Mouse (Mus musculus): ENCODE measurements around the gene Rora. TPM values are rescaled to one million over a fixed set of nuclear protein-coding genes. Genes with fewer than 3 reads are reported as not detected.

Rora gene
- polyA plus RNA-seq, 1 experiment from 2014 or later: 6.5 TPM

DNA sequence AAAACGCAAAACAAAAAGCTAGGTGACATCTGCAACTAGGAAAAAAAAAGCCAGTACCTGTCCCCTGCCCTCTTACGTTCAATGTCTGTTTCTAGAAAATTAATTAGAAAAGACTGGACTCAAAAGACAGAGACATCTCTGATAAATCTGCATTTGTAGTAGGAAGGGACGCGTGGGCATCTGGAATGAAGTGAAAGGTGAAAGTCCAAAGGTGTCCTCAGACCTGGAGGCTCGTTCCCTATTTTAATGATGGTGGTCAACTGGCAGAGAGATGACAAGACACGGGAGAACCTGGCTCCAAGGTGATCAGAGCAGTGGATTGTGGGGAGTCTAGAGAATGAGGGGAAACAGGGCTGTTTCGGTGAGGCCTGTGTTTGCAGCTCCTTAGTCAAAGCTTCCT is 674.0 kb downstream of the Rora start:
- 86% methylated on average over 7 of the region's 7 CpGs for WGBS (ENCODE audit: insufficient replicate concordance)
- no peak overlapping the region for H3K4me2 ChIP-seq
- H3K9me3 ChIP-seq (replicated peaks; ENCODE audit: control insufficient read depth, low read length): no peaks in the 10 kb centered on the region
- no peak overlapping the region for H3K4me3 ChIP-seq (ENCODE audit: low read depth, low read length)
- H3K27me3 ChIP-seq (ENCODE audit: control insufficient read depth, insufficient read depth, low read length): no peaks in the 10 kb centered on the region
- no peaks in the 10 kb centered on the region for H3K36me3 ChIP-seq (ENCODE audit: control insufficient read depth, insufficient read depth, low read length)
- H3K9ac ChIP-seq (ENCODE audit: low read depth, low read length): no peak overlapping the region
- peaks cover 18% of the 10 kb centered on the region for H3K4me1 ChIP-seq (ENCODE audit: control insufficient read depth, insufficient read depth, low read length)
- no peak overlapping the region for H3K27ac ChIP-seq (ENCODE audit: low read depth, low read length)
- ATAC-seq (replicated peaks; ENCODE audit: insufficient number of reproducible peaks, low FRiP score, low TSS enrichment): no peak

DNA sequence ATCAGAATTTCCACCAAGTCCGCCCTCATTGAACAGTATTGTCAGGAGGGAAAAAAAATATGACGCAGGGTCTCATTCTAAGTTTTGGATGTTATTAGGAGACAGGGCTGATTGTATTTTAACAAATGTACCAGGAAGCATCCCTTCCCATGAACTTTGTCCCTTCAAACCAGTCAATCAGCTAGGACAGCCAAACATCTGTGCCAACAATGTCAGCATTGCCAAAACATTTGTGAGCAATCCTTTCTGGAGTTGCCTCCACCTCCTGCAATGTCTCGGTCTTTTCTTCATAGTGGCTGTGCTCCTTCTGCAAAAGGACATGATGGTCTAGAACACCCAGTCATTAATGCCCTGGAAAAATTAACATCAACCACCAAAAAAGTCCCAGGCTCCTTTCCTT is 678.2 kb downstream of the Rora start:
- no peaks in the 10 kb centered on the region for H3K36me3 ChIP-seq (ENCODE audit: control insufficient read depth, insufficient read depth, low read length)
- H3K9ac ChIP-seq (ENCODE audit: low read depth, low read length): no peak overlapping the region
- no peak for ATAC-seq (replicated peaks; ENCODE audit: insufficient number of reproducible peaks, low FRiP score, low TSS enrichment)
- H3K4me3 ChIP-seq (ENCODE audit: low read depth, low read length): no peak overlapping the region
- H3K4me2 ChIP-seq: no peak overlapping the region
- H3K27me3 ChIP-seq (ENCODE audit: control insufficient read depth, insufficient read depth, low read length): no peaks in the 10 kb centered on the region
- 91% methylated on average over 3 of the region's 3 CpGs for WGBS (ENCODE audit: insufficient replicate concordance)
- no peak overlapping the region for H3K27ac ChIP-seq (ENCODE audit: low read depth, low read length)
- peaks cover 15% of the 10 kb centered on the region for H3K4me1 ChIP-seq (ENCODE audit: control insufficient read depth, insufficient read depth, low read length)
- H3K9me3 ChIP-seq (replicated peaks; ENCODE audit: control insufficient read depth, low read length): no peaks in the 10 kb centered on the region

- ATAC-seq (replicated peaks; ENCODE audit: insufficient number of reproducible peaks, low FRiP score, low TSS enrichment): no peak
- WGBS (ENCODE audit: insufficient replicate concordance): 84% methylated on average over 14 of the region's 14 CpGs
- H3K27ac ChIP-seq (ENCODE audit: low read depth, low read length): no peak overlapping the region
These were observed 679.4 kb downstream of the Rora start for GRCm38 (mm10) chr9:69332802-69333568.

DNA sequence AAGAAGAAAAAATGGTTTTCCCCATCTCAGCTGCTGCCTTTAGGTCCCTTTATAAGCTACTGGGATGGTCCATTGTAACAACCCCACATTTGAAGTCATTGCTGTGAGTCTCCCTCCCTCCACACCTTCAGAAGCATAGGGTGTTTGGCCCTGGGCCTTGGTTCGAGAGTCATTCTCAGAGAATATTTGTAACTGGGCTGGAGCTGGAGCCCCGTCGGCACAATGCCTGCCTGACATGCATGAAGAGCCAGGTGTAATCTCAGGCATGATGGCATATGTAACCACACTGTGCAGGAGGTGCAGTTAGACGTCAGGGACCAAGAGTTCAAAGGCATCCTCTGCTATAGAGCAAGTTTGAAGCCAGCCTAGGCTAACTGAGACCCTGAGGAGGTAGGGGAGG is 680.1 kb downstream of the Rora start:
- Histone ChIP-seq H3K36me3 (ENCODE audit: control insufficient read depth, insufficient read depth, low read length) (no peaks in the 10 kb centered on the region), H3K27me3 (ENCODE audit: control insufficient read depth, insufficient read depth, low read length) (no peaks in the 10 kb centered on the region), H3K27ac (ENCODE audit: low read depth, low read length) (no peak overlapping the region), H3K4me2 (no peak overlapping the region), H3K4me3 (ENCODE audit: low read depth, low read length) (no peak overlapping the region), H3K4me1 (ENCODE audit: control insufficient read depth, insufficient read depth, low read length) (peaks cover 15% of the 10 kb centered on the region), H3K9ac (ENCODE audit: low read depth, low read length) (no peak overlapping the region), H3K9me3 (replicated peaks; ENCODE audit: control insufficient read depth, low read length) (no peaks in the 10 kb centered on the region)
- no peak for ATAC-seq (replicated peaks; ENCODE audit: insufficient number of reproducible peaks, low FRiP score, low TSS enrichment)
- WGBS (ENCODE audit: insufficient replicate concordance): 79% methylated on average over 4 of the region's 4 CpGs

More at GRCm38 (mm10) chr9:69332802-69333568, 679.4 kb downstream of the Rora start:
- Histone ChIP-seq H3K9me3 (replicated peaks; ENCODE audit: control insufficient read depth, low read length) (no peaks in the 10 kb centered on the region), H3K36me3 (ENCODE audit: control insufficient read depth, insufficient read depth, low read length) (no peaks in the 10 kb centered on the region), H3K9ac (ENCODE audit: low read depth, low read length) (no peak overlapping the region), H3K4me1 (ENCODE audit: control insufficient read depth, insufficient read depth, low read length) (peaks cover 15% of the 10 kb centered on the region), H3K4me3 (ENCODE audit: low read depth, low read length) (no peak overlapping the region), H3K4me2 (no peak overlapping the region), H3K27me3 (ENCODE audit: control insufficient read depth, insufficient read depth, low read length) (no peaks in the 10 kb centered on the region)

- Histone ChIP-seq H3K36me3 (ENCODE audit: control insufficient read depth, insufficient read depth, low read length) (no peaks in the 10 kb centered on the region), H3K27ac (ENCODE audit: low read depth, low read length) (no peak overlapping the region), H3K4me3 (ENCODE audit: low read depth, low read length) (no peak overlapping the region), H3K4me1 (ENCODE audit: control insufficient read depth, insufficient read depth, low read length) (peaks cover 15% of the 10 kb centered on the region), H3K4me2 (no peak overlapping the region), H3K9ac (ENCODE audit: low read depth, low read length) (no peak overlapping the region), H3K27me3 (ENCODE audit: control insufficient read depth, insufficient read depth, low read length) (no peaks in the 10 kb centered on the region), H3K9me3 (replicated peaks; ENCODE audit: control insufficient read depth, low read length) (no peaks in the 10 kb centered on the region)
- no peak for ATAC-seq (replicated peaks; ENCODE audit: insufficient number of reproducible peaks, low FRiP score, low TSS enrichment)
- WGBS (ENCODE audit: insufficient replicate concordance): 53% methylated on average over 8 of the region's 8 CpGs
These were observed 680.5 kb downstream of the Rora start for GRCm38 (mm10) chr9:69334106-69334505.

GRCm38 (mm10) chr9:69336063-69336462 is 682.5 kb downstream of the Rora start:
- Histone ChIP-seq H3K27ac (ENCODE audit: low read depth, low read length) (no peak overlapping the region), H3K36me3 (ENCODE audit: control insufficient read depth, insufficient read depth, low read length) (no peaks in the 10 kb centered on the region), H3K4me3 (ENCODE audit: low read depth, low read length) (no peak overlapping the region), H3K4me1 (ENCODE audit: control insufficient read depth, insufficient read depth, low read length) (peaks cover 8% of the 10 kb centered on the region), H3K27me3 (ENCODE audit: control insufficient read depth, insufficient read depth, low read length) (no peaks in the 10 kb centered on the region), H3K9ac (ENCODE audit: low read depth, low read length) (no peak overlapping the region), H3K4me2 (no peak overlapping the region), H3K9me3 (replicated peaks; ENCODE audit: control insufficient read depth, low read length) (no peaks in the 10 kb centered on the region)
- ATAC-seq (replicated peaks; ENCODE audit: insufficient number of reproducible peaks, low FRiP score, low TSS enrichment): no peak
- 74% methylated on average over 6 of the region's 6 CpGs for WGBS (ENCODE audit: insufficient replicate concordance)

- H3K27ac ChIP-seq (ENCODE audit: low read depth, low read length): no peak overlapping the region
- no peak overlapping the region for H3K9ac ChIP-seq (ENCODE audit: low read depth, low read length)
- no peak overlapping the region for H3K4me3 ChIP-seq (ENCODE audit: low read depth, low read length)
- no peaks in the 10 kb centered on the region for H3K9me3 ChIP-seq (replicated peaks; ENCODE audit: control insufficient read depth, low read length)
- no peaks in the 10 kb centered on the region for H3K36me3 ChIP-seq (ENCODE audit: control insufficient read depth, insufficient read depth, low read length)
- peaks cover 2% of the 10 kb centered on the region; the same call in 1 of the 2 replicates for H3K4me1 ChIP-seq (ENCODE audit: control insufficient read depth, insufficient read depth, low read length)
- H3K4me2 ChIP-seq: no peak overlapping the region
- ATAC-seq (replicated peaks; ENCODE audit: insufficient number of reproducible peaks, low FRiP score, low TSS enrichment): no peak
- H3K27me3 ChIP-seq (ENCODE audit: control insufficient read depth, insufficient read depth, low read length): no peaks in the 10 kb centered on the region
- WGBS (ENCODE audit: insufficient replicate concordance): 80% methylated on average over 7 of the region's 7 CpGs
These were observed 685.6 kb downstream of the Rora start for GRCm38 (mm10) chr9:69339199-69339598.

GRCm38 (mm10) chr9:69339829-69340228 is 686.2 kb downstream of the Rora start:
- H3K4me2 ChIP-seq: no peak overlapping the region
- no peak overlapping the region for H3K9ac ChIP-seq (ENCODE audit: low read depth, low read length)
- H3K4me3 ChIP-seq (ENCODE audit: low read depth, low read length): no peak overlapping the region
- no peaks in the 10 kb centered on the region for H3K36me3 ChIP-seq (ENCODE audit: control insufficient read depth, insufficient read depth, low read length)
- no peaks in the 10 kb centered on the region for H3K9me3 ChIP-seq (replicated peaks; ENCODE audit: control insufficient read depth, low read length)
- H3K27ac ChIP-seq (ENCODE audit: low read depth, low read length): no peak overlapping the region
- H3K4me1 ChIP-seq (ENCODE audit: control insufficient read depth, insufficient read depth, low read length): no peaks in the 10 kb centered on the region
- H3K27me3 ChIP-seq (ENCODE audit: control insufficient read depth, insufficient read depth, low read length): no peaks in the 10 kb centered on the region
- no peak for ATAC-seq (replicated peaks; ENCODE audit: insufficient number of reproducible peaks, low FRiP score, low TSS enrichment)
- 68% methylated on average over 6 of the region's 6 CpGs for whole genome bisulfite sequencing (ENCODE audit: insufficient replicate concordance)

- no peaks in the 10 kb centered on the region for H3K9me3 ChIP-seq (replicated peaks; ENCODE audit: control insufficient read depth, low read length)
- 89% methylated on average over 7 of the region's 7 CpGs for WGBS (ENCODE audit: insufficient replicate concordance)
- no peak overlapping the region for H3K4me3 ChIP-seq (ENCODE audit: low read depth, low read length)
- H3K36me3 ChIP-seq (ENCODE audit: control insufficient read depth, insufficient read depth, low read length): no peaks in the 10 kb centered on the region
- no peak overlapping the region for H3K9ac ChIP-seq (ENCODE audit: low read depth, low read length)
- no peak for ATAC-seq (replicated peaks; ENCODE audit: insufficient number of reproducible peaks, low FRiP score, low TSS enrichment)
- H3K4me2 ChIP-seq: no peak overlapping the region
- H3K27ac ChIP-seq (ENCODE audit: low read depth, low read length): no peak overlapping the region
- H3K27me3 ChIP-seq (ENCODE audit: control insufficient read depth, insufficient read depth, low read length): no peaks in the 10 kb centered on the region
- peaks cover 3% of the 10 kb centered on the region; the same call in 1 of the 2 replicates for H3K4me1 ChIP-seq (ENCODE audit: control insufficient read depth, insufficient read depth, low read length)
These were observed 686.8 kb downstream of the Rora start for GRCm38 (mm10) chr9:69340421-69340820.
